In genomic region chr5:34943428-34943827, GRCm38 (mm10) we compare ENCODE assay signal across 34 mouse cellular contexts. TPM values are rescaled to one million over a fixed set of nuclear protein-coding genes. Genes with fewer than 3 reads are reported as not detected.
DNase-seq lines count a peak whose midpoint lies in the region; ATAC-seq and TF ChIP-seq lines count a peak whose summit lies in the region.
"Had no signal": no experiment of that assay in that cellular context is flagged by ENCODE, and none has a peak within 500 bp of the region (broad histone marks: within the 10 kb centered on the region; RNA-seq: fewer than 3 reads in every experiment).

No protein-coding gene starts in this region.

- H3K9me3 ChIP-seq in hindbrain, embryonic 10.5 days = no peaks in the 10 kb centered on the region
- H3K9me3 ChIP-seq in hindbrain, postnatal 0 days (ENCODE audit: low read length) = no peaks in the 10 kb centered on the region
- H3K9me3 ChIP-seq in CH12.LX (replicated peaks; ENCODE audit: low read length) = no peaks in the 10 kb centered on the region
- H3K9me3 ChIP-seq in liver, postnatal 0 days (ENCODE audit: low read length) = no peaks in the 10 kb centered on the region
- no peaks in the 10 kb centered on the region for H3K9me3 ChIP-seq in kidney, embryonic 16.5 days (ENCODE audit: low read length)
- no peaks in the 10 kb centered on the region for H3K9me3 ChIP-seq in heart, embryonic 11.5 days (replicated peaks; ENCODE audit: control insufficient read depth, low read length)
- H3K9me3 ChIP-seq: embryonic facial prominence, embryonic 12.5 days; heart, embryonic 13.5 days; hindbrain, embryonic 15.5 days; intestine, embryonic 15.5 days; limb, embryonic 10.5 days; limb, embryonic 15.5 days; megakaryocyte, embryonic 14.5 days; neural tube, embryonic 13.5 days had no signal

- TF ChIP-seq EP300 in CH12.LX (IDR thresholded peaks at IDR 0.05; ENCODE audit: low read length) = no peak
- no peak for TF ChIP-seq EP300 in liver, postnatal 0 days (IDR thresholded peaks at IDR 0.05; ENCODE audit: low read depth)
- TF ChIP-seq EP300 in heart, adult 2 months (IDR thresholded peaks at IDR 0.05; ENCODE audit: insufficient read depth, low read depth, low read length) = no peak

- no peak overlapping the region for H3K9ac ChIP-seq in hindbrain, postnatal 0 days (replicated peaks; ENCODE audit: low read length)
- no peak overlapping the region for H3K9ac ChIP-seq in CH12.LX (ENCODE audit: insufficient read depth, low read depth)
- H3K9ac ChIP-seq in liver, postnatal 0 days (replicated peaks) = no peak overlapping the region
- no peak overlapping the region for H3K9ac ChIP-seq in kidney, embryonic 16.5 days (replicated peaks; ENCODE audit: low read length)
- no peak overlapping the region for H3K9ac ChIP-seq in heart, adult 2 months (ENCODE audit: low read depth, low read length)
- no peak overlapping the region for H3K9ac ChIP-seq in heart, embryonic 11.5 days (ENCODE audit: low read depth, low read length)
- H3K9ac ChIP-seq: embryonic facial prominence, embryonic 12.5 days; heart, embryonic 13.5 days; hindbrain, embryonic 15.5 days; intestine, embryonic 15.5 days; limb, embryonic 15.5 days; lung, embryonic 14.5 days; neural tube, embryonic 13.5 days had no signal

- no peak for TF ChIP-seq RAD21 in CH12.LX (IDR thresholded peaks at IDR 0.05; ENCODE audit: low read depth, low read length)

- H3K79me2 ChIP-seq in CH12.LX (replicated peaks; ENCODE audit: control insufficient read depth, extremely low read depth, insufficient read depth, poor library complexity, severe bottlenecking) = no peaks in the 10 kb centered on the region
- H3K79me2 ChIP-seq in heart, adult 2 months (replicated peaks; ENCODE audit: control insufficient read depth, insufficient read depth, low read length) = no peaks in the 10 kb centered on the region

- H3K4me2 ChIP-seq in hindbrain, postnatal 0 days (ENCODE audit: low read depth, low read length) = no peak overlapping the region
- H3K4me2 ChIP-seq in CH12.LX (ENCODE audit: insufficient read depth, low read depth, poor library complexity, severe bottlenecking) = no peak overlapping the region
- H3K4me2 ChIP-seq in liver, postnatal 0 days (ENCODE audit: low read depth, low read length) = no peak overlapping the region
- H3K4me2 ChIP-seq in kidney, embryonic 16.5 days (replicated peaks; ENCODE audit: low read depth, low read length) = no peak overlapping the region
- no peak overlapping the region for H3K4me2 ChIP-seq in heart, embryonic 11.5 days
- H3K4me2 ChIP-seq: embryonic facial prominence, embryonic 12.5 days; heart, embryonic 13.5 days; hindbrain, embryonic 15.5 days; intestine, embryonic 15.5 days; limb, embryonic 15.5 days; lung, embryonic 14.5 days; neural tube, embryonic 13.5 days had no signal

- intact Hi-C loops in heart, adult 2 months (cut with DNase I) = no loop called here

- TF ChIP-seq POLR2A in CH12.LX (IDR thresholded peaks at IDR 0.05; ENCODE audit: low read depth, low read length) = no peak
- TF ChIP-seq POLR2A in heart, adult 2 months (IDR thresholded peaks at IDR 0.05; ENCODE audit: insufficient read depth, low read depth, low read length) = no peak

- H3K36me3 ChIP-seq in hindbrain, embryonic 10.5 days = no peaks in the 10 kb centered on the region
- H3K36me3 ChIP-seq in hindbrain, postnatal 0 days (ENCODE audit: insufficient read depth, low read length) = no peaks in the 10 kb centered on the region
- no peaks in the 10 kb centered on the region for H3K36me3 ChIP-seq in CH12.LX (replicated peaks in 1 of 2; ENCODE audit: control insufficient read depth in 1 of 2, insufficient read depth in 1 of 2, low read length in 1 of 2)
- no peaks in the 10 kb centered on the region for H3K36me3 ChIP-seq in liver, postnatal 0 days (replicated peaks; ENCODE audit: insufficient read depth, low read length)
- H3K36me3 ChIP-seq in kidney, embryonic 16.5 days (ENCODE audit: insufficient read depth, low read length) = no peaks in the 10 kb centered on the region
- no peaks in the 10 kb centered on the region for H3K36me3 ChIP-seq in heart, adult 2 months (ENCODE audit: control insufficient read depth, insufficient read depth, low read length)
- H3K36me3 ChIP-seq in heart, embryonic 11.5 days (ENCODE audit: control insufficient read depth, insufficient read depth, low read length) = no peaks in the 10 kb centered on the region
- H3K36me3 ChIP-seq: embryonic facial prominence, embryonic 12.5 days; heart, embryonic 13.5 days; hindbrain, embryonic 15.5 days; intestine, embryonic 15.5 days; limb, embryonic 10.5 days; limb, embryonic 15.5 days; neural tube, embryonic 13.5 days had no signal

- H3K4me1 ChIP-seq in hindbrain, embryonic 10.5 days (replicated peaks) = peaks cover 49% of the 10 kb centered on the region
- peaks cover 5% of the 10 kb centered on the region for H3K4me1 ChIP-seq in hindbrain, postnatal 0 days (ENCODE audit: insufficient read depth, low read length)
- peaks cover 0 to 4% of the 10 kb centered on the region in 2 experiments; a peak in 3 of 4 replicates for H3K4me1 ChIP-seq in CH12.LX (ENCODE audit: control insufficient read depth in 1 of 2, insufficient read depth in 2 of 2)
- H3K4me1 ChIP-seq in liver, postnatal 0 days (ENCODE audit: insufficient read depth) = peaks cover 3% of the 10 kb centered on the region; the same call in 1 of the 2 replicates
- H3K4me1 ChIP-seq in kidney, embryonic 16.5 days (ENCODE audit: insufficient read depth, low read length) = 0 out of 2 replicates have a peak, but pooled peaks cover 1% of the 10 kb centered on the region
- H3K4me1 ChIP-seq in heart, adult 2 months (ENCODE audit: control insufficient read depth, insufficient read depth, low read length) = no peaks in the 10 kb centered on the region
- peaks cover 10% of the 10 kb centered on the region; the same call in 1 of the 2 replicates for H3K4me1 ChIP-seq in heart, embryonic 11.5 days (ENCODE audit: control insufficient read depth, insufficient read depth, low read length)
- H3K4me1 ChIP-seq: embryonic facial prominence, embryonic 12.5 days; intestine, embryonic 15.5 days had no signal

- dilution Hi-C loops in CH12.LX (cut with MboI; ENCODE audit: extremely low pct_ligation_motif_present, extremely low pct_unique_long_range_greater_than_20kb, low sequenced_read_pairs) = no loop called here

- H3K27me3 ChIP-seq in hindbrain, embryonic 10.5 days (ENCODE audit: insufficient read depth, poor library complexity, severe bottlenecking) = no peaks in the 10 kb centered on the region
- H3K27me3 ChIP-seq in hindbrain, postnatal 0 days (ENCODE audit: insufficient read depth, low read length) = no peaks in the 10 kb centered on the region
- H3K27me3 ChIP-seq in CH12.LX (replicated peaks) = peaks cover 79% of the 10 kb centered on the region
- no peaks in the 10 kb centered on the region for H3K27me3 ChIP-seq in liver, postnatal 0 days (ENCODE audit: insufficient read depth, low read length)
- no peaks in the 10 kb centered on the region for H3K27me3 ChIP-seq in kidney, embryonic 16.5 days (ENCODE audit: insufficient read depth, low read length)
- no peaks in the 10 kb centered on the region for H3K27me3 ChIP-seq in heart, adult 2 months (ENCODE audit: control insufficient read depth, insufficient read depth, low read length)
- no peaks in the 10 kb centered on the region for H3K27me3 ChIP-seq in heart, embryonic 11.5 days (ENCODE audit: control insufficient read depth, insufficient read depth, low read length)
- H3K27me3 ChIP-seq: embryonic facial prominence, embryonic 12.5 days; heart, embryonic 13.5 days; hindbrain, embryonic 15.5 days; intestine, embryonic 15.5 days; limb, embryonic 15.5 days; megakaryocyte, embryonic 14.5 days; neural tube, embryonic 13.5 days had no signal

- no peak for ATAC-seq in hindbrain, postnatal 0 days
- ATAC-seq in granulocyte monocyte progenitor cell, adult 5-6 weeks (replicated peaks; ENCODE audit: poor library complexity, severe bottlenecking) = peak; percentile 92
- ATAC-seq in liver, postnatal 0 days = peak; percentile 47; the same call in 1 of the 2 replicates
- no peak for ATAC-seq in kidney, embryonic 16.5 days (ENCODE audit: low FRiP score, low TSS enrichment)
- no peak for ATAC-seq in heart, embryonic 11.5 days (replicated peaks; ENCODE audit: insufficient number of reproducible peaks, low FRiP score, low TSS enrichment)
- ATAC-seq: CD4-positive, CD25-positive, alpha-beta regulatory T cell, adult 4 months; intestine, embryonic 15.5 days had no signal

- H3K4me3 ChIP-seq in hindbrain, embryonic 10.5 days = no peak overlapping the region
- H3K4me3 ChIP-seq in hindbrain, postnatal 0 days (ENCODE audit: low read length) = no peak overlapping the region
- H3K4me3 ChIP-seq in CH12.LX (replicated peaks in 1 of 3; ENCODE audit: low read depth in 2 of 3, low read length in 2 of 3, poor library complexity in 1 of 3) = no peak overlapping the region
- no peak overlapping the region for H3K4me3 ChIP-seq in liver, postnatal 0 days (ENCODE audit: low read depth, low read length)
- H3K4me3 ChIP-seq in kidney, embryonic 16.5 days (ENCODE audit: low read length) = no peak overlapping the region
- H3K4me3 ChIP-seq in heart, adult 2 months = no peak overlapping the region
- no peak overlapping the region for H3K4me3 ChIP-seq in heart, embryonic 11.5 days (ENCODE audit: low read depth, low read length)
- H3K4me3 ChIP-seq: embryonic facial prominence, embryonic 12.5 days; heart, embryonic 13.5 days; hindbrain, embryonic 15.5 days; intestine, embryonic 15.5 days; limb, embryonic 10.5 days; limb, embryonic 15.5 days; megakaryocyte, embryonic 14.5 days; myocyte; neural tube, embryonic 13.5 days had no signal

- DNase-seq in hindbrain, embryonic 10.5 days (ENCODE audit: low spot score) = no peak
- DNase-seq in hindbrain, postnatal 0 days (ENCODE audit: low spot score) = no peak
- no peak for DNase-seq in CH12.LX (ENCODE audit: extremely low read depth)
- DNase-seq in liver, postnatal 0 days = no peak
- DNase-seq in heart, adult 2 months = no peak
- DNase-seq: adrenal gland, adult 8-10 months; cerebellum, adult 8-10 months; cerebellum, postnatal 25 days; embryo, embryonic 11 days; gastrocnemius, postnatal 10 days; heart, adult 11 months; heart, postnatal 10 days; kidney, adult 2 months; kidney, postnatal 4 days; layer of hippocampus, postnatal 36 days; lung, embryonic 14.5 days; lung, postnatal 14 days; right cerebral cortex, postnatal 4 days; thymus, adult 2 months; thymus, postnatal 36 days had no signal

- in situ Hi-C loops in CH12.LX (cut with MboI; ENCODE audit: low pct_ligation_motif_present, low pct_unique_long_range_greater_than_20kb, low sequenced_read_pairs) = no loop called here

- WGBS in hindbrain, embryonic 10.5 days = 85% methylated on average over 3 of the region's 3 CpGs
- WGBS in hindbrain, postnatal 0 days = 89% methylated on average over 3 of the region's 3 CpGs
- WGBS in liver, postnatal 0 days (ENCODE audit: insufficient replicate concordance) = 28% methylated on average over 3 of the region's 3 CpGs
- 77% methylated on average over 3 of the region's 3 CpGs for WGBS in kidney, embryonic 16.5 days
- WGBS in heart, adult 2 months = 74% methylated on average over 3 of the region's 3 CpGs
- 72% methylated on average over 3 of the region's 3 CpGs for WGBS in heart, embryonic 11.5 days (ENCODE audit: insufficient replicate concordance)

- no peak for TF ChIP-seq CTCF in hindbrain, postnatal 0 days (IDR thresholded peaks at IDR 0.05; ENCODE audit: low read depth)
- TF ChIP-seq CTCF in CH12.LX (conservative IDR thresholded peaks at IDR 0.05 in 1 of 2, IDR thresholded peaks at IDR 0.05 in 1 of 2; ENCODE audit: low read depth in 2 of 2, low read length in 2 of 2) = no peak
- no peak for TF ChIP-seq CTCF in liver, postnatal 0 days (IDR thresholded peaks at IDR 0.05; ENCODE audit: low read depth)
- no peak for TF ChIP-seq CTCF in heart, adult 2 months (IDR thresholded peaks at IDR 0.05)

- H3K27ac ChIP-seq in hindbrain, embryonic 10.5 days = peak overlapping the region; percentile 88
- no peak overlapping the region for H3K27ac ChIP-seq in hindbrain, postnatal 0 days
- H3K27ac ChIP-seq in CH12.LX (ENCODE audit: insufficient read depth, low read depth) = no peak overlapping the region
- H3K27ac ChIP-seq in liver, postnatal 0 days (ENCODE audit: low read depth) = no peak overlapping the region
- H3K27ac ChIP-seq in kidney, embryonic 16.5 days (ENCODE audit: low read length) = no peak overlapping the region
- H3K27ac ChIP-seq in heart, adult 2 months = no peak overlapping the region
- no peak overlapping the region for H3K27ac ChIP-seq in heart, embryonic 11.5 days (ENCODE audit: low read depth, low read length)
- H3K27ac ChIP-seq: embryonic facial prominence, embryonic 12.5 days; heart, embryonic 13.5 days; hindbrain, embryonic 15.5 days; intestine, embryonic 15.5 days; kidney, postnatal 0 days; limb, embryonic 10.5 days; limb, embryonic 15.5 days; neural tube, embryonic 13.5 days had no signal

RNA-seq across cellular contexts. Expression of gene Rgs12, which starts 5.8 kb away (rescaled TPM):
- polyA plus RNA-seq in hindbrain, embryonic 10.5 days (2016; fragmentation: Nextera tagmentation; extraction: Ambion mirVana) = 62.4 and 74.3 TPM in 2 replicates
- total RNA-seq in hindbrain, postnatal 0 days (2014; rRNA removed) = 57.9 and 62.5 TPM in 2 replicates
- 32.3 and 35.1 TPM in 2 replicates for polyA plus RNA-seq in hindbrain, postnatal 0 days (2015; fragmentation: Nextera tagmentation; extraction: Ambion mirVana)
- total RNA-seq in CH12.LX (2012; rRNA removed) (5.9 and 6.8 TPM in 2 replicates), CH12.LX (2014; rRNA removed) (9.8 and 10.1 TPM in 2 replicates)
- 8.1 and 8.3 TPM in 2 replicates for polyA plus RNA-seq in CH12.LX (2012; ENCODE audit: insufficient read length, low read depth)
- 19.6 and 20.9 TPM in 2 replicates for total RNA-seq in granulocyte monocyte progenitor cell, adult 5-6 weeks (2014; fragmentation: Nextera tagmentation)
- total RNA-seq in granulocyte monocyte progenitor cell, adult 5-6 weeks (2017) = 11.9 and 16.0 TPM in 2 replicates
- polyA plus RNA-seq in liver, postnatal 0 days (2015; fragmentation: Nextera tagmentation; extraction: Ambion mirVana) = 6.9 and 7.3 TPM in 2 replicates
- polyA plus RNA-seq in kidney, embryonic 16.5 days (2015; fragmentation: Nextera tagmentation; extraction: Ambion mirVana) = 32.4 and 34.7 TPM in 2 replicates
- total RNA-seq in heart, adult 2 months (2021) = 10 to 100 TPM; 13.1 to 16.5 TPM
- 26.2 and 27.7 TPM in 2 replicates for polyA plus RNA-seq in heart, adult 2 months (2012; rRNA removed)
- 25.6 and 29.5 TPM in 2 replicates for polyA plus RNA-seq in heart, embryonic 11.5 days (2014; fragmentation: Nextera tagmentation; extraction: Ambion mirVana)

RNA-seq across cellular contexts. Expression of gene Msantd1, which starts 35.6 kb away (rescaled TPM):
- 1.4 and 2.6 TPM in 2 replicates for polyA plus RNA-seq in hindbrain, embryonic 10.5 days (2016; fragmentation: Nextera tagmentation; extraction: Ambion mirVana)
- total RNA-seq in hindbrain, postnatal 0 days (2014; rRNA removed) = 8.8 and 10.0 TPM in 2 replicates
- polyA plus RNA-seq in hindbrain, postnatal 0 days (2015; fragmentation: Nextera tagmentation; extraction: Ambion mirVana) = 5.9 and 7.8 TPM in 2 replicates
- 0.38 and 0.71 TPM in 2 replicates for total RNA-seq in CH12.LX (2012; rRNA removed)
- 0.36 and 0.99 TPM in 2 replicates for total RNA-seq in CH12.LX (2014; rRNA removed)
- 0.64 and 1.1 TPM in 2 replicates for polyA plus RNA-seq in CH12.LX (2012; ENCODE audit: insufficient read length, low read depth)
- 0.96 and 1.6 TPM in 2 replicates for total RNA-seq in granulocyte monocyte progenitor cell, adult 5-6 weeks (2014; fragmentation: Nextera tagmentation)
- total RNA-seq in granulocyte monocyte progenitor cell, adult 5-6 weeks (2017) = 0.30 TPM in 1 of 2 replicates, not detected in the other
- polyA plus RNA-seq in liver, postnatal 0 days (2015; fragmentation: Nextera tagmentation; extraction: Ambion mirVana) = 0.05 and 0.22 TPM in 2 replicates
- polyA plus RNA-seq in kidney, embryonic 16.5 days (2015; fragmentation: Nextera tagmentation; extraction: Ambion mirVana) = 0.27 and 0.95 TPM in 2 replicates
- under 1 TPM in 1 of 2 experiments, not detected in 1; 0.66 TPM for total RNA-seq in heart, adult 2 months (2021)
- polyA plus RNA-seq in heart, adult 2 months (2012; rRNA removed) = 0.96 and 1.0 TPM in 2 replicates
- 0.42 and 0.97 TPM in 2 replicates for polyA plus RNA-seq in heart, embryonic 11.5 days (2014; fragmentation: Nextera tagmentation; extraction: Ambion mirVana)
- polyA plus RNA-seq: heart, embryonic 13.5 days; myocyte had no signal

Comparison
In these comparisons a context has a peak if more than half of its experiments do, and no peak if none do; other contexts are left out.
1. ATAC-seq: peak in granulocyte monocyte progenitor cell, adult 5-6 weeks (single experiment) and liver, postnatal 0 days (single experiment); none in hindbrain, postnatal 0 days (single experiment), kidney, embryonic 16.5 days (single experiment) and heart, embryonic 11.5 days (single experiment).